Mouse (Mus musculus) urinary bladder, postnatal 14 days (tissue): ENCODE measurements at regions not wholly inside any gene's neighbourhood (a gene's known extent, or its start where the extent isn't known, plus 50 kb on each side); places are given as distances from the start of the nearest gene placed in this dataset.
"Not testable (repeated sequence)": the region's sequence is repeated elsewhere in the genome, so short reads cannot be mapped to it uniquely, and the experiment has no call there.

Source experiments
- DNase-seq: peaks from one replicate; pipeline ENCODE4 v3.0.0; 2021; ENCODE audit warnings: low spot score

DNA sequence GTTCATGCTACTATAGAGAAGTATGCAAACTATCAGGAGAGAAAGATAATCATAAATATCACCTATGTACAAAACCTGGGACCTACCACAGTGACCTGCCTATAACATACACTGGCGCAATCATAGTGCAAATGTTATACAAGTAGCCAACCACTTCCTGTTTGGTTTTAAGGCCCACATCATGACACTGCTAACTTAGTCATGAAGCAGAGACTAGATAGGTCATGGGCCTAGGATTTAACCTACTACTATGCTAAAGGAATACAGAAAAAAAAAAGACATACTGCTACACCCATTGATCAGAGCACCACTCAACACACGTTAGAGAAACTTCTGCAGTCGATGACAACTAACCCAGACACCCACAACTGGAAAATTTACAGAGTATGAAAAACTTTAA, 498.6 kb upstream of the Acvr2a start:
- DNase-seq: no peak

DNA sequence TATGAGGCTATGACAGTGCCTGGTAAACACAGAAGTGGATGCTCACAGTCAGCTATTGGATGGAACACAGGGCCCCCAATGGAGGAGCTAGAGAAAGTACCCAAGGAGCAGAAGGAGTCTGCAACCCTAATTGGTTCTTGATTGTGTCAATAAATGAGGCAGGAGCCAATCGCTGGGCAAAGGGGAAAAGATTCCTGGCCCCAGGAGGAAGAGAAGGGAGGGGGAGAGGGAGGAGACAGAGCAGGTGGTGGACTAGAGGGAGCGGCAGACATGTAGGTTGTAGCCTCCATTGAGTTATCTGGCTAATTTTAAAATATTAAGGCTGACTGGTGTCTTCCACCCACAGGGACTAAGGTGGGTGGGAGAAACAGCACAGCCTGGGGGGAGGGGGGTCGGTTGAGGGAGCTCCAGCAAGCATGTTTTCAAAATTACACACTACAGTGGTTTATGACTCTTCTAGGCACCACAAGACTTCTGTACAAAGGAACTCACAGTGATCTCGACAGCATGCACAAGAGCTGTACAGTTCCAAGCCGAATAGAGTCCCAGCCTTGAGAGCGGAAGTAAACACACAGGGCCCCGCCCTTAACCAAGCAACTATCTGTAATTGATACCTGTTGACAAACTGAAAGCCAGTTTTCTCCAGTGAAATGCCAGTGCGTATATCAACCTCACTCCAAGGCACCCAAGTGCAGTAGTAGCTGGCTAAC, 497.6 kb upstream of the Acvr2a start:
- no peak for DNase-seq

DNA sequence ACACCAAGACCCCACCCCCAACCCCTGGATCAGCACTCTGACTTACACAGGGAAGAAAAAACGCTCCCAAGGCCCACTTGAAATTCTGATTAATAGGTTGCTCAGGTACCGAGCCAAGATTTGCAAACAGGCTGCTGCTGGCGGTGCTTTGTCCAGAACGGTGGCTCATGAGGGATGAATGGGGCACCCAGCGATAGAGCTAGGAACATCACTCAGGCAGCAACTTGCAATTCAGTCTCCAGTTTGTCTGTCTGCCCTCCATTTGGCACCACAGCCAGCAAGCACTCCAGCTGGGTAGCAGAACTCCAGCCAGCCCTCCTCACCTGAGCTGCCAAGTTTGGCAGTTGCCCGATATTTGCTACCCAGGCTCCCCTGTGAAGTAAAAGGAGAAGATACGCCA, 496.1 kb upstream of the Acvr2a start:
- DNase-seq: no peak

DNA sequence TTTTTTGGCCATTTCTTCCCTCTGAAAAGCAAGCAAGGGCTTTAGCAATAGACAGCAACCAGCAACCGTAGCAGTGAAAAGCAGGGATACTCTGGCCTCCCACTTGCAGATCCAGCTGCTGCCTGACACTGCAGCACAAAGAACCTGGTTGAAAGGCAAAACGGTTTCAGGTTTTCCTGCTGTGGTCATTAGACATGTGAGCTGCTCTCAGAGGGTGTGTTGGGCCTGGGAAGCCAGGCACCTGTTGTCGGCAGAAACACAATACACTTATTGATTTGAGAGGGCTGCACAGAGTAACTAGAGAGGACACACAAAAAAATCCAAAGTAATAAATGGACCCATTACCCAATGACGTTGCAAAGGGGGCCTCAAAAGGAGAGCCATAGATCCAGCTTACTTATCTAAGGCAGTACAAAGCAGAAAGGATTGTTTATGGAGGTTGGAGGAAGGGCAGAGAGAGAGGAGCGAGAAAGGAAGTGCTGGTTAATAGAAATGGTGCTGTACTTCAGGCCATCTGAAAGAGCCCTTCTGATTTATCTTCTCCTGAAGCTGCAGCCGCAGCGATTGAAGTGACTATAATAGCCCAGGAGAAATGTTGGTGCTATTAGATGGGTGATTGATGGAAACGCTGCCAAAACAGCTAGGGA, 495.4 kb upstream of the Acvr2a start:
- DNase-seq: no peak

DNA sequence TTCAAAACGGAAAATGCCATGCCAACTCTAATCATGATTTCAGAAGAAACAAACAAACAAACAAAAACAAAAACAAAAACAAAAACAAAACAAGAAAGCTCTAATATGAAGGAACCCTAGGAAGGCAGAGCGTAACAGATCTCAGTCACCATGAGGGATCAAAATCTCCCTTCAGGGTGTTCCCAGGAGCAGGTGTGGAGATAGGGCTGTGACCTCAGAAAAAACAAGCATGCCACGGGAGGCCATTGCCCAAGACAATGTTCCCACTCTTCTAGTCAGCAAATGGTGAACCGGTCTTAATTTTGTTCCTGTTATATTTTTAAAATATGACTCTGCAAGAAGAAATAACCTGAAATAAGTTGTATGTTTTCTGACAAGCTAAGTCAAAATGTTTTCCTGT, 492.4 kb upstream of the Acvr2a start:
- DNase-seq: no peak

DNA sequence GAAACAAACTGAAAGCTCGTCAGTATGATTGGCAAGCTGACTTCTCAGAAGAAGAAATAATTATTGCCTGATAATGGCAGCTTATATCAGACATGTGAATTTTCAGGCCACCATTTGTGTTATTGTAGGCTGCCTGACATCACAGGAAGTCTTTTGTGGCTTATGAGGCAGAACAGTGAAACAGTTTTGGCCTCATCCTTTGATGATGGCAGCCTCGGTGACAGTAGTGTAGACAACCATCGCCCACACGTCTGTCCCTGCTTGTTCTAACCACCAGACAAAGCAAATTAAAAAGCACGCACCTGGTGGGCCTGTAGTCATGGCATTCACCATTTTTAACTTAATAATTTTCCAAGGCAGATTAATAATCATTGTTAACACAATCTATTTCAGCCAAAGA, 491.6 kb upstream of the Acvr2a start:
- DNase-seq: no peak

DNA sequence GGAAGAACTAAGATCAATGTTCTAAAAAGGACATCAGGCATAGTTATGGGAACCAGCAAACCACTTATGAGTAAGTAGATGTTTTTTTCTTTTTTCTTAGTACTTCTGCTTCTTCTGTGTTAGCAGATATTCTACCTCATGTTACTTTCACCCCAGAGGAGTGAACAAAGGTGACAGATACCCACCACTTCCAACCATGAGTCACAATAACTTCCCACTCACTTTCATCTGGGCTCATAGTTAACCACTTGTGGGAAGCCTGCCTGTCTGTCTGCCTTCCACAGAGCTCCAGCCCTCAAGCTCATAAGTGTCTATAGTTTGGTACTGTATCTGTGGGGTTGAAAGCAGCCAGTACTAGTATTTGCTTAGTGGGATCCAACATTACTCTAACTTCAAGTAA, 485.7 kb upstream of the Acvr2a start:
- no peak for DNase-seq

DNA sequence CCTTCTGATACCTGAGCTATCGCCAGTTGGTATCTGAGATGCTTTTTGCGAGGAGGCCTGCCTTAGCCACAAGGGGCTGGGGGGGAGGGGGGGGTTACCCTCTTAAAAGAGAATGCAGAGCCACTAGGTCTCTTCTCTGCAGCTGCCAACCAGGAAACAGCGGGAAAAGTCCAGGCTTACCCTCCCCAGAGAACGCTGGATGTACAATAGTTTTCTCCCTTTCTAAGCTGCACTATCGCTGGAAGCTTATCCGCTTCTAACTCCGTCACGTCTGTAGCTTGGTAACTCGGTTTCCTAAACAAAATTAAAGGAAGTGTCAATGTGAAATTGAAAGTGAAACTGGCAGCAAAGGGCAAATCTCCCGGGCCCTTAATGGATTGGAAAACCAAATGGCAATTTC, 481.1 kb upstream of the Acvr2a start:
- no peak for DNase-seq

DNA sequence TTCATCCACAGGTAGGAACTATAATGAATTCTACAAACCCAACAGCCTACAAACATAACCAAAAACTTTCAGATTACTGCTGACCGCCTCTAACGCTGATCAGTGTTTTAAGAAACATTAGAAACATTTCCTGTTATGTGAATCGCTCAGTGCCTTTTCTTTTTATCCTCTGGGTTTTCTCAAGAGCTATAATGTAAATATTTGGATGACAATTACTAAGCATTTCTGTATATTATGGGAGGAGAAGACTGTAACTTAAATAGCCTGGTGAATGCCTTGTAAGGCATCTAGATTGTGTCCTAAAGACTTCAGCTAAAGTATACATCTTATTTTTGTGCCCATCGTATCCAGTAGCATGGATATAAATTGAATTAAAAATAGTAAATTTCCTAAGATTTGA, 465.9 kb upstream of the Acvr2a start:
- no peak for DNase-seq

DNA sequence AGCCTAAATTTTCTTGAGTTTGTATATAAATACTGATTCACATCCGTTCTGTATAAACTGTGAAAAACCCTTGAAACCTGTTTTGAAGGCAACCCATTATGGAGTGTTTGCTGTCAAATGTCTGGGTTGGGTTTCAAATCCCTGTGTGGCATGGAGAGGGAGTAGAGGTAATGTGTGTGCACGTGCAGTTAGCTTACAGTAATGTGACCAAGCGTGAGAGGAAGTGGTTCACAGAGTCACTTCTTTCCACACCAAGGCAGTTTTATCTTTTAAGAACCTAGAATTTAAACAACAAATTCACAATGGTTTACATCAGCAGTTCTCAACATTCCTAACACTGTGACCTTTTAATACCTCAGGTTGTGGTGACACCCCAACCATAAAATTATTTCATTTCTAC, 464.1 kb upstream of the Acvr2a start:
- no peak for DNase-seq

DNA sequence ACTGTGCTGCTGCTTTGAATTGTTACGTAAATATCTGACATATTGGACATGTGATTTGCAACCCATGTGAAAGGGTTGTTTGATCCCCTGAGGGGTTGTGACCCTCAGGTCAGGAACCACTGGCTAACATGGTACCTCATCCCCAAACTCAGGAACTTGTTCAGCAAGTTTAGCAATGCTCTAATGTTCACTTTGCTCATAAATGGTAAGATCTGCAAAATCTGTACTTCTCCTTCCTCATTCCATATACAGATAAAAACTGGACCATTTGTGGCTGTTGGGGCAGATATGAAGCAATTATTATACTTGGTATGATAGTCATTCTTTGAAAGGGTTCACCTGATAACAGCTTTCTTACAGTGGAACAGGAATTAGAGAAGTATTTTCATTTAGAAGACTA, 463.7 kb upstream of the Acvr2a start:
- DNase-seq: peak; percentile 7

DNA sequence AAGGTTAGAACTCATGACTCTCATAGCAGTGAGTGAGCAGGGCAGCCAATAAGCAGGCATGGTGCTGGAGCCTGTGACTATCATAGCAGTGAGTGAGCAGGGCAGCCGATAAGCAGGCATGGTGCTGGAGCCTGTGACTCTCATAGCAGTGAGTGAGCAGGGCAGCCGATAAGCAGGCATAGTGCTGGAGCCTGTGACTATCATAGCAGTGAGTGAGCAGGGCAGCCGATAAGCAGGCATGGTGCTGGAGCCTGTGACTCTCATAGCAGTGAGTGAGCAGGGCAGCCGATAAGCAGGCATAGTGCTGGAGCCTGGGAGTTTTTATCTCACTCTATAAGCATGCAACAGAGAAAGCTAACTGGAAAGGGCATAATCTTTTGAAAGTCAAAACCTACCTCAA, 442.3 kb upstream of the Acvr2a start:
- DNase-seq: not testable (repeated sequence)

DNA sequence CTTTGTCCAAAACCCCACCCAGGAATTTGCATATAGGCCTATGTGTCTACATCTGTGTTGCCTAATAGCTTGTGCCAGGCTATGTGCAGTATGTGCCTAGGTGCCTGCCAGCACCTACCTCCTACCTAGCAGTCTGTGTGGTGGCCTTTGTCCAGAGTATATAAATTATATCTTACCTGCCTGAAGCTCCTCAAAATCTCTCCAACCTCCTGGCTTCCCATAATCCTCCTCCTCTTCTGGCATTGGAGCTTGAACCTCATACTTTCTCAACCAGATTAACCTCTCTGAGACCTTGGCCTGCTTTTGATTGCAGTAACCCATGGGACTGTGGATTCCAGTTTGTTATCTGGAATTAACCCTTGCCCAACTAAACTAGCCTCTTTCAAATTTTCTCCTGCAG, 440.8 kb upstream of the Acvr2a start:
- DNase-seq: no peak

DNA sequence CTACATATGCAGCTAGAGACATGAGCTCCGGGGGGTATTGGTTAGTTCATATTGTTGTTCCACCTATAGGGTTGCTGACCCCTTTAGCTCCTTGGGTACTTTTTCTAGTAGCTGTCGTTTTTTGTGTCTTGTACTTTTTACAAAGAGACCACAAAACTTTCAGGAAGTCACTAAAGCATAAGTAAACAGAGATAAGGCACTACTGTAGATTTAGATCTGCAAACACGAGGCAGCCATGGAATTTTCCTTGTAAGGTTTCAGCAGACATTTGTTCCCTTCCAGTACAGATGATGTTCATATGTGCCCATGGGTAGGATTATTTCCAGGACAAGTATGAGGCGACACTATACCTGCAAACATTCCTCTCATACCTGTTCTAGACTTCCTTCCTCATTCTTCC, 439.6 kb upstream of the Acvr2a start:
- DNase-seq: no peak

DNA sequence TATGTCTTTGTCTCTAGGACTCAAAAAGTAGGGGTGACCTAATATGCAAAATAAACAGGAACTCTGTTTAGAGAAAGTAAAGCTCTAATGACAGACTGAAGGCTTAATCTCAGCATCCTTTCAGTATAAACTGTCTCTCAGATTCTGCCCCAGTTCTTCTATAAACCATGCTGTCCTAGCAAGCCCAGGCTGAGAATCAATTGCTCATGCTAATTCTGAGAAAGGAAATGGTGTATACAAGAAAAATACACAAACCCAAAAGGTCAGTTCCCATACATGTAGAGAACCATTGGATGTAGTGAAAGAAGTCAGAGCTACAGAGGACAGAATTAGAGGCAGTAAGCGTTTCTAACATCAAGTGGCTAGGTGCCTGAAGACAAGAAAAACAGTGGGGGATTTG, 435.7 kb upstream of the Acvr2a start:
- no peak for DNase-seq

DNA sequence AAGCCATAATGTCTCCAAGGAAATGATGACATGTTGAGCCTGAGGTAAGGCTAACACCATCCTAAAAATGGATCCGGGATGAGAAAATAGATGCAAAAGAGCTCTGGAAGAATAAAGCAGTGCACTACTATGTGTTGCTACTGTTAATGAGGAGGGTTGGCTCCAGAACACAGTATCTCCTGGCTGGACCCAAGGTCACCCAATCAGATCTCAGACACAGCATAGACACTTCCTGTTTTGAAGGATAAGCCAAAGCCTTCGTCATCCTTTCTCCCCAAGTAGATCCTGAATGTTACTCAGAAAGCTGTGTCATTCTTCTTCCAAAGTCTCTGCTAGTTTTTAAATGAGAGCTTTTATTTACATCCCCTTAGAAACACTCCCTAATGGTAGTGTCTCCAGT, 435.2 kb upstream of the Acvr2a start:
- no peak for DNase-seq

DNA sequence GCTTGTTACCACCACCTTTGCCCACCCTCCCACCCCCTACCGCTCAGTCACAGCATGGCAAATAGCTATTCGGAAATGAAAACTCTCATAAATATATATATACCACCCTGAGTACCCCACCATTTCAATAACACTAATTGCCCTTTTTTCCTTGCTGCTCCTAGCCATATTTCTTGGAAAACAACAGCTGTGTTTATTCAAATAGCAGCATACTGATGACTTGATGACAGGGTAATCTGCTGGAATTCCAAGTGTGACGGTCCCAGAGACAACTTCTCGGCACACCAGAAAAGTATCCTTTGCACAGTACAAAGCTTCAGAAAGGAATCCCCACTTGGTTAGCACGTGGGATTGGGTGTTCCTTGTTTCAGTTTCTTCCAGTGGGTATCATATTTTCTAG, 433.8 kb upstream of the Acvr2a start:
- no peak for DNase-seq

DNA sequence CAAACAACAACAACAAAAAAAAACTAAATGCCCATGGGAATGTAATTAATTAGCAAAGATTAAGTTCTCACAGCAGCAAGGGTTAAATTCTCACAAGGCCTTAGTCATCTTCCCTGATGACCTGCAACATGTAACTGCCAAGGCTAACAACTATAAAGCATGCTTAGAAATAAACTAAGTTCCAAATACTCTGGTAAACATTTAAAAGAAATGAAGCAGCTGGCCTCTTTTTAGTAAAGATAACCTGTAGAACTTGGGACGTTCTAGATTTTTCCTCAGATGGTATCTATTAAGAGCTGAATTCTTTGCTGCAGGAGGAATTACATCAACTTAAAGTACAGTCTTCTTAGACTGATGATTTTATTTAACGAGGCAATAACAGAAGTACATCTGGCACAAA, 433.1 kb upstream of the Acvr2a start:
- DNase-seq: no peak

DNA sequence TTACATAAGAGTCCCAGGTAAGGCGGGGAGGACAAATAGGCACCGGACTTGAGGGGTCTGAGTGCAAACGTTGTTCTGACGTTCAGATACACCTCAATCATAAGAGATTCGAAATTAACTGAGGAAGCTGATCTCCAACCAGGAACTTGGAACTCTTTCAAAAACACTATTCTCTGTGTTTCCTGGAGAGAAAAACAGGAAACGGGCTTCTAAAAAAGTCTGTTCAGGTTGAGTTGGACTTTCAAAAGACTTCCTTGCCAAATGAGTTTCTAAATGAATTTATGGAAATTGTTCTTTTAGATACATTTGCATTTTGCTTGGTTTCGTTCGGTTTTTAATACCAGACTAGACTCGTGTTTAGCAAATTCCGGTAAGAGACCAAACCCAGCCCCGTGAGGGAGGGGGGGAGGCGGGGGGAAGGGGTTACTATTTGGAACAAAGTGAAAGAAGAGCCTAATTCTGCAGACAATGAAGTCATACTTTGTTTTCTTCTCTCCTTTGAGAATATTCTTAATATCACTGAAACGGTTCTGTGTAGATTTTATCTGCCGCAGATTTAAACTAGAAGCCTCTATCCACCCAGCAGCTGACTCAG, 432.3 kb upstream of the Acvr2a start:
- no peak for DNase-seq

DNA sequence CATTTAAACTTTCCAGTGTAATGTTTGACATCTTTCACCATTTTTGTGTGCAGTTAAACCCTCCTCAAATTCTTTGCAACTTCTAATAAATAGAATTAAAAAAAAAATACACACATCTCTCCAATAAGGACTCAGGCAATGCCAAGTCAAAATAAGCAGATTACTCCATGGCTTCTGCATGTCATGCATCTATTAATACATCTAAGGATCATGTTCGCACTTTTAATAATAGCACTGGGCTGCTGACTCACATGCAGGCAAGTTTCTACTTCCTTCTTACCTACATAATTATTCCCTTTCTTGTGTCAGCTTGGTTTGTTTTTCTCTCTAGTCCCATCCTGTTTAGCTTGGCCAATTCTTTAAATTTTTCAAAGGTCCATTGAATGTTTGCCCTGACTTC, 415.4 kb upstream of the Acvr2a start:
- no peak for DNase-seq

DNA sequence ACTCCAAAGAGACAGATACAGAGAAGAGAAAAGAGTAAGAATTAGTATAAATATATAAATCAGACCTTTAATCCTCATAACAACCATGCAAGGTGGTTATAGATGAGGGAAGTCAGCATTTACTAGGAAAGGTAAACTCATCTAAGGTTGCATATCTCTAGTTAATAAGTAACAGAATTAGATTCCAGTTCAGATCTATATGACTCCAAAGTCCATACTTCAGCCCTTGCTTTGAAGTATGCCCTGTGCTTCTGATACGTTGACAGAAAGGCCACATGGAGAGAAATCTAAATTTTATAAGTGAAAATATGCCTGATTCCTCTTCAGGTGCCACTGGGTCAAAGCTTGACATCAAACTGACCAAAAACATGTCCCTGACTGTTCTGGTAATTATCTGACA, 414.7 kb upstream of the Acvr2a start:
- DNase-seq: no peak

DNA sequence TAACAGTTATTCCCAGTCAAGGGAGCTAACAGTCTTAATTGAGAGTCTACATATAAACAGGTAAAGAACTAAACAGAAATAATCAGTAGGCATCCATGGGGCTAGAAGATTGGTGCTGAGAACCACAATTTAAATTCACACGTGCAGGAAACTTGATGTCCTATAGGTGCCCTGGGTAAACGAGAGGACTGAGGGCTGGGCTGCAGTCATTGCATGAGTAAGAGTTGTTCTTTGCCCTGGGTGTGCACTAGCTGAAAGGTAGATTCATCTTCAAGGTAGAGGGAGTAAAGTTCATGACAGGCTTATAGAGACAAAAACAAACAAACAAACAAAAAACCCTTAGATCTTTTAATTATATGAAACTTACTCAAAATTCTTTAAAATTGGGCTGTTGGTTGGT, 411.1 kb upstream of the Acvr2a start:
- no peak for DNase-seq

DNA sequence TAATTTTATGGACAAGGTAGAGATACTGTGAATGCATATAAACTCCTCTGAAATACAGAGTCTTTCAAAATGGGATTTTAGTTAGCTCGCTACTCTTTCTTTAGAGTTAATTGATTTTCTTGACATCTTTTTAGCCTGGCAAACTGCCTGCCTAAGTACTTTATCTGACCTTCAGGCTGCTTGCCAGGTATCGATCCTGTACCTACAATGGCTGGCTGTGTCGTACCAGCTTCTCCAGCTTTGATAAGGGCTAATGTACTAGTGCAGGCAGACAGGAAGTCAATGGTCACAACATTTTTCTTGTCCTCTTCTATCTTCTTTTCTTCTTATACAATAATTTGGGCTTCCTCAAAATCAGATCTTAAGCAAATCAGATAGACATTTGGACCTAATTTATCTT, 409.4 kb upstream of the Acvr2a start:
- no peak for DNase-seq

DNA sequence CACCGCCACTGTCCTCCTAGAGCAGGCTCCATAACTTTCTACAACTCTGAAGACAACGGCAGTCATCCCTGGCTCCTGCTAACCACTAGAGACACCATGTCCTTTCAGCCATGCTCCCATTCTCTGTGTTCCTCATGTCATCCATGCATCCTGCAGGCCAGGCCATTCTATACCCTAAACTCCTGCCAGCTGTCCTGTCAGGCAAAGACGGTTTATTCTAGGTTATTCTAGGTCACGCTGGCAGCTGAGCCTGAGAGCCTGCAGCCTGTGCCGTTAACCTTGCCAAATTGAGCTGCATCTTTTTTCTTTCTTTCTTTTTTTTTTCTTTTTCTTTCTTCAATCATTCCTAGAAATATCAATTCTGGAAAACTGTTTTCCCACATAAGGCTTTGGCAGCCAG, 406.0 kb upstream of the Acvr2a start:
- no peak for DNase-seq
